Mouse (Mus musculus) inflammation-experienced regulatory T-cells, adult 6 months (primary cell): ENCODE measurements at regions not wholly inside any gene's neighbourhood (a gene's known extent, or its start where the extent isn't known, plus 50 kb on each side); places are given as distances from the start of the nearest gene placed in this dataset.
A peak's percentile ranks its signal among the peaks of the same experiment; 100 is the strongest.

ENCODE experiments used
- ATAC-seq: one replicate; pipeline ENCODE4 v1.8.0; 2017

- ATAC-seq, result no peak
Observed at GRCm38 (mm10) chr10:117512424-117513257, 116.7 kb upstream of the Cpm start.

GRCm38 (mm10) chr10:117511483-117512406 is 117.6 kb upstream of the Cpm start:
- no peak for ATAC-seq

- ATAC-seq, result no peak
Observed at GRCm38 (mm10) chr10:117510529-117511482, 118.5 kb upstream of the Cpm start.

- no peak for ATAC-seq
Observed at GRCm38 (mm10) chr10:117510224-117510486, 119.1 kb upstream of the Cpm start.

- no peak for ATAC-seq
Observed at GRCm38 (mm10) chr10:117509431-117510223, 119.7 kb upstream of the Cpm start.

GRCm38 (mm10) chr10:117506252-117506992 is 122.9 kb upstream of the Cpm start:
- no peak for ATAC-seq

GRCm38 (mm10) chr10:117505529-117505928 is 123.8 kb upstream of the Cpm start:
- ATAC-seq, result no peak

- ATAC-seq, result no peak
Observed at GRCm38 (mm10) chr10:117505057-117505456, 124.2 kb upstream of the Cpm start.

GRCm38 (mm10) chr10:117504267-117504902 is 124.6 kb upstream of the Cpsf6 start:
- ATAC-seq, result peak; percentile 60

GRCm38 (mm10) chr10:117503222-117504184 is 123.7 kb upstream of the Cpsf6 start:
- no peak for ATAC-seq

- no peak for ATAC-seq
Observed at GRCm38 (mm10) chr10:117502731-117503130, 122.9 kb upstream of the Cpsf6 start.

- ATAC-seq, result no peak
Observed at GRCm38 (mm10) chr10:117502135-117502534, 122.3 kb upstream of the Cpsf6 start.

GRCm38 (mm10) chr10:117501426-117501825 is 121.6 kb upstream of the Cpsf6 start:
- no peak for ATAC-seq

GRCm38 (mm10) chr10:117500457-117501108 is 120.8 kb upstream of the Cpsf6 start:
- no peak for ATAC-seq

- ATAC-seq, result no peak
Observed at GRCm38 (mm10) chr10:117499864-117500453, 120.1 kb upstream of the Cpsf6 start.

- no peak for ATAC-seq
Observed at GRCm38 (mm10) chr10:117499177-117499863, 119.5 kb upstream of the Cpsf6 start.

- no peak for ATAC-seq
Observed at GRCm38 (mm10) chr10:117498497-117498896, 118.7 kb upstream of the Cpsf6 start.
